Mouse (Mus musculus) neural tube, embryonic 12.5 days (tissue): ENCODE data around the gene Ifnz. TPM values are rescaled to one million over a fixed set of nuclear protein-coding genes. Genes with fewer than 3 reads are reported as not detected.
"Not testable (repeated sequence)": the region's sequence is repeated elsewhere in the genome, so short reads cannot be mapped to it uniquely, and the experiment has no call there.

Source experiments
- ATAC-seq: fragments of 200-750 bp; cut with Nextera tagmentation; 2 replicates; pipeline ENCODE4 v1.8.0; 2017; ENCODE audit warnings: low read depth, mild to moderate bottlenecking, moderate TSS enrichment, moderate library complexity; ENCODE audit not compliant: low FRiP score
- H3K27ac ChIP-seq: fragments of 300-500 bp; sonication (generic); 2 replicates; pipeline ENCODE4 v1.5.1; 2016
- H3K27me3 ChIP-seq: fragments of 300-500 bp; sonication (generic); replicated peaks from 2 replicates; pipeline ENCODE4 v1.6.1; 2016; ENCODE audit warnings: mild to moderate bottlenecking
- H3K36me3 ChIP-seq: fragments of 300-500 bp; sonication (generic); 2 replicates; pipeline ENCODE4 v1.6.1; 2016; ENCODE audit warnings: mild to moderate bottlenecking
- H3K4me1 ChIP-seq: fragments of 300-500 bp; sonication (generic); 2 replicates; pipeline ENCODE4 v1.6.1; 2016
- H3K4me2 ChIP-seq: fragments of 300-500 bp; sonication (generic); replicated peaks from 2 replicates; pipeline ENCODE4 v1.6.1; 2016; ENCODE audit warnings: mild to moderate bottlenecking
- H3K4me3 ChIP-seq: fragments of 300-500 bp; sonication (generic); 2 replicates; pipeline ENCODE4 v1.5.1; 2016
- H3K9ac ChIP-seq: fragments of 300-500 bp; sonication (generic); 2 replicates; pipeline ENCODE4 v1.6.1; 2016; ENCODE audit warnings: mild to moderate bottlenecking
- H3K9me3 ChIP-seq: fragments of 300-500 bp; sonication (generic); 2 replicates; pipeline ENCODE4 v1.6.1; 2016; ENCODE audit warnings: mild to moderate bottlenecking
- whole genome bisulfite sequencing: fragments of 180-500 bp; shearing (Covaris S2); methylation state at CpG from one replicate; pipeline ENCODE4 v1.1.7; 2016; 5-methylcytosine and 5-hydroxymethylcytosine counted together
- polyA plus RNA-seq: library from polyadenylated mRNA; unstranded; fragments of >200 nt; fragmentation: Nextera tagmentation; extraction: Ambion mirVana; gene quantifications from 2 replicates; pipeline ENCODE4 v1.2.1, GENCODE M21; 2016

Gene Ifnz
- polyA plus RNA-seq: not detected in 2 replicates

DNA sequence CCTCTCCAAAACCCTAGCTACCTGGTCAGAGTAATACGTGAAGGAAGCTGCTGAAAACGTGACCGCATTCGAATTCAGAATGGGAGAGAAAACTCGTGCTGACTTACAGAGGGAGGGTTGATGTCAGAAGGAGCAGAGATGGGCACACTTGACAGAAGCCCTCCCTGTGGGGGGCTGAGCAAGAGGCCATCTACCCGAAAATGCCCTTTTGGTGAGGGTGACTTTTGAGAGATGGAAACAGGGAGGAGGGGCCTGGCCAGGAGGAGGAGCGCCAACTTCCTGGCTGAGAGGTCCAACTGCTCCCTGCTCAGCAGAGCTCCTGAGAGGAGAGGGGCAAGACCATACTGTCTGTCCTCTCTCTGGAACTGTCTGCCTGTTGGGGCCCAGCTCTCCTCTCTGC is at the start of gene Ifnz:
Gene Ifnz, plus strand, starts transcription at position 301 of the 400 bp plus-strand sequence.
- not testable (repeated sequence) for H3K27ac ChIP-seq, H3K36me3 ChIP-seq, H3K9me3 ChIP-seq, H3K4me3 ChIP-seq, H3K27me3 ChIP-seq, ATAC-seq, H3K4me1 ChIP-seq, H3K9ac ChIP-seq
- peak within 1 kb of the TSS; percentile 44 for H3K4me2 ChIP-seq
- 20% methylated on average over 5 of the region's 7 CpGs for WGBS

- no peak overlapping the region for H3K4me2 ChIP-seq
- H3K4me1 ChIP-seq: no peaks in the 10 kb centered on the region
- no peak overlapping the region for H3K9ac ChIP-seq
- H3K36me3 ChIP-seq: no peaks in the 10 kb centered on the region
- ATAC-seq: 0 out of 2 replicates have a peak, but pooled peaks have one; percentile 41
- no peaks in the 10 kb centered on the region for H3K9me3 ChIP-seq
- WGBS: 6% methylated on average over 2 of the region's 2 CpGs
- H3K27ac ChIP-seq: no peak overlapping the region
- no peak overlapping the region for H3K4me3 ChIP-seq
- H3K27me3 ChIP-seq: no peaks in the 10 kb centered on the region
Measured at GRCm38 (mm10) chr4:88738480-88738879, 43.5 kb upstream of the Ifnz start.

DNA sequence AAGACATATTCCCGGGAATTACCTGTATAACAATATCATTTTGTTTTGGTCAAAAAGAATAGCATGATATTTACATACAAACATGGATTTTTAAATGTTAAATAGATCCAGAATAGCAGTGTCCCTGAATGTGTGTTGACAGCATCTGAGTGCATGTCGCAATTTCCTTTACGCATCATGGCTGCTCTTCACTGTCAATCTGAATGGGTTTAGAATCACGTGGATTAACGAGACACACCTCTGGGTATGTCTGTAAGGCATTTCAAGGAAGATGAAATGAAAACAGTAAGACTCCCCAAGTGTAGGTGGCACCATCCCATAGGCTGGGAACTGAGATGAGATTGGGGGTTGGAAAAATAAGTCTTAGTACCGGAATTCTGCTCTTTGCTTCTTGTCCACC is 42.9 kb upstream of the Ifnz start:
- H3K27ac ChIP-seq: no peak overlapping the region
- H3K4me3 ChIP-seq: no peak overlapping the region
- no peaks in the 10 kb centered on the region for H3K36me3 ChIP-seq
- H3K9ac ChIP-seq: no peak overlapping the region
- H3K4me1 ChIP-seq: no peaks in the 10 kb centered on the region
- no peaks in the 10 kb centered on the region for H3K27me3 ChIP-seq
- ATAC-seq: no peak
- H3K9me3 ChIP-seq: no peaks in the 10 kb centered on the region
- 94% methylated on average over 6 of the region's 6 CpGs for WGBS
- no peak overlapping the region for H3K4me2 ChIP-seq

DNA sequence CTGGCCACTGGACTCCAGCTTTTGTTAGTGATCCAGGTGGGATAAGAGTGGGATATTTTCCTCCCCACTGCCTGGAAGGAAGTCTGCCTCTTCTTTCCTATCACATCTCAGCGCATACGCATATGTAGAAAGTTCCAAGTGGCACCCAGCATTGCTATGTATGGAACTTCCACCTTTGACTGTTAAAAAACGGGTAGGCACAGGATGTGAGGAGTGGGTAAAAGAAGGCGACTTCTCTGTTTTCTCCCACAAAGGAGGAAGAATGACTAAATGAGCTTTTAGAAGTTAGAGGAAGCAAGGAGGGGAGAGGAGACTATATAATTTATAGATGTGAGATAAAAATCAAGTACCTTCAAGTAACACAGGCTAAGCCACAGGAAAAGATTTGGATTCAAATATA is 40.5 kb upstream of the Ifnz start:
- Histone ChIP-seq H3K9ac (no peak overlapping the region), H3K4me3 (no peak overlapping the region), H3K27ac (no peak overlapping the region), H3K9me3 (no peaks in the 10 kb centered on the region), H3K27me3 (no peaks in the 10 kb centered on the region), H3K4me1 (no peaks in the 10 kb centered on the region), H3K36me3 (no peaks in the 10 kb centered on the region), H3K4me2 (no peak overlapping the region)
- ATAC-seq: no peak
- 95% methylated on average over 4 of the region's 4 CpGs for WGBS

DNA sequence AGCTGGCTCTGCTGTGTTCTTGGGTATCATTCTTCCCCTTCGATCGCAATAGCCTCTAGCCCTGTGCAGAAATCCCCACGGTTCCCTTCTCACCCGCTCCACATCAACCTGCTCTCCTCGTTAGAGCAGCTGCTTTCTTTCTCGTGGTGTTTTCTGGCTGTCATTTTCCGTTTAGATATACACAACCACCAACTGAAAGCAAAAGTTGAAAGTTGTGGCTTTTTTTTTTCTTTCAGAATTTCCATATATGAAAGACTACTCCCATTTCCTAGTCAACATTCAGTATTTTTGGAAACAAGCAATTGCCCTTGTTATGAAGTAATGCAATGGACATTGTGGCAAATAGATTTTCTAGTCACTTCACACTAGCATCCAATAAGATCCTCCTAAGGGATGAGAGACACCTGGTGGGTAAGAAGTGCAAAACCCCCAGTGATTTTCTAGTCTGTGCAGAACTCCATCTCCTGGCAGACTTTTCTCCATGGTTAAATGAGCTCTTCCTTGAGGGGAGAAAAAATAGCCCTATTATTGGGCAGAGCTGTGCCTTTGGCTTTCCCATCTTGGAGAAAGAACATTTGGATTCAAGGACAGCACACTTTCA is 39.1 kb upstream of the Ifnz start:
- H3K4me2 ChIP-seq: no peak overlapping the region
- no peak overlapping the region for H3K9ac ChIP-seq
- no peak overlapping the region for H3K27ac ChIP-seq
- H3K36me3 ChIP-seq: no peaks in the 10 kb centered on the region
- no peaks in the 10 kb centered on the region for H3K9me3 ChIP-seq
- H3K4me3 ChIP-seq: no peak overlapping the region
- no peak for ATAC-seq
- 88% methylated on average over 7 of the region's 7 CpGs for WGBS
- no peaks in the 10 kb centered on the region for H3K4me1 ChIP-seq
- no peaks in the 10 kb centered on the region for H3K27me3 ChIP-seq

DNA sequence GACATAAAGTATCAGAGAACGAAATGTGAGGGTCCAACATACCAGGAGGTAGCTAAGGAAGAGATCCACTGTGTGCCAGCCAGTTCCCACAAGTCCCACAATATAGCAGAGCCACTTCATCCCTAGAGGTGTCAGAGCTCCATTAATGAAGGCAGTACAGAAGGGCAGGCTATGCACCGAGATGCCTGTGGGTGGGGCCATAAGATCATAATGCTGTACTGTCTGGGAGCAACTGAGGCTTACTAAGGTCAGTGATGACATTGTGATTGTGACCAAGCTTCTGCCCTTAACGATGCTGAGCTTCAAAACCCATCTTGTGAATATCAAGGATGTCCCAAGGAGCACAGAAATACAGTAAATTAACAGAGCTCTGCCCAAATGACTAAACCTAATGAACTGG is 37.7 kb upstream of the Ifnz start:
- H3K9me3 ChIP-seq: no peaks in the 10 kb centered on the region
- no peak overlapping the region for H3K4me2 ChIP-seq
- H3K36me3 ChIP-seq: no peaks in the 10 kb centered on the region
- H3K27ac ChIP-seq: no peak overlapping the region
- WGBS: 72% methylated on average over 3 of the region's 3 CpGs
- H3K9ac ChIP-seq: no peak overlapping the region
- H3K4me3 ChIP-seq: no peak overlapping the region
- no peaks in the 10 kb centered on the region for H3K4me1 ChIP-seq
- H3K27me3 ChIP-seq: no peaks in the 10 kb centered on the region
- ATAC-seq: no peak

- Histone ChIP-seq H3K9ac (no peak overlapping the region), H3K9me3 (no peaks in the 10 kb centered on the region), H3K27ac (no peak overlapping the region), H3K27me3 (no peaks in the 10 kb centered on the region), H3K4me1 (no peaks in the 10 kb centered on the region), H3K36me3 (no peaks in the 10 kb centered on the region), H3K4me3 (no peak overlapping the region), H3K4me2 (no peak overlapping the region)
- no peak for ATAC-seq
- WGBS: 65% methylated on average over 6 of the region's 6 CpGs
Measured at GRCm38 (mm10) chr4:88749926-88750325, 32.0 kb upstream of the Ifnz start.

GRCm38 (mm10) chr4:88754818-88755340 is 27.1 kb upstream of the Ifnz start, which contains the start of gene Gm13271:
Gm13271 (plus strand) TSS chr4:88754868.
- H3K27ac ChIP-seq, ATAC-seq, H3K36me3 ChIP-seq, H3K9ac ChIP-seq, H3K4me1 ChIP-seq, H3K9me3 ChIP-seq, H3K4me2 ChIP-seq, H3K27me3 ChIP-seq, H3K4me3 ChIP-seq: not testable (repeated sequence)
- WGBS: 84% methylated on average over 15 of the region's 15 CpGs

DNA sequence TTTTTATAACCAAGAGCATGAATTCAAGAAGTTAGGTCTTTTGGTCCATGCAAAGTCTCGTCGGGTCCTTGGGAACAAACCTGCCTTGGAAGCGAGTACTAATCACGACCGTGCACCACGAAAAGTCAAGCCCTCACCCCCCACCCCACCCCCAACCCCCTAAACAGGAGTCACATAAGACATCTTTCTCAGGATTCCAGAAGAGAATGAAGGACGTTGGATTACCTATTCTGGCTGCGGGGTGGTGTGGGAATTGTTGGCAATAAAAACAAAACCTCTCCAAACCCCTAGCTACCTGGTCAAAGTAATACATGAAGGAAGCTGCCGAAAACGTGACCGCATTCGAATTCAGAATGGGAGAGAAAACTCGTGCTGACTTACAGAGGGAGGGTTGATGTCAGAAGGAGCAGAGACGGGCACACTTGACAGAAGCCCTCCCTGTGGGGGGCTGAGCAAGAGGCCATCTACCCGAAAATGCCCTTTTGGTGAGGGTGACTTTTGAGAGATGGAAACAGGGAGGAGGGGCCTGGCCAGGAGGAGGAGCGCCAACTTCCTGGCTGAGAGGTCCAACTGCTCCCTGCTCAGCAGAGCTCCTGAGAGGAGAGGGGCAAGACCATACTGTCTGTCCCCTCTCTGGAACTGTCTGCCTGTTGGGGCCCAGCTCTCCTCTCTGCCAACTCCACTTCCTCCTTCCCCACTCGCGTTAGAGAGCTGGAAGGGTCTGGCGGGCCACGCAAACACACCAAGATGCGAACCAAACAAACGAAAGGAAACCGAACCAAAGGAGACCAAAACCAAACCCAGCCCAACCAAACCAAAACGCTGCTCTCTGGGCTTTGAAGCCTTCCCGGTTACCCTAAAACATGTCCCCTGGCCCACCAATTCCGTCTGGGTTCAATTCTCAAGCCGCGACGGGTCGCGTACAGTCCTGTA is 25.1 kb upstream of the Ifnz start:
- H3K27ac ChIP-seq, H3K9me3 ChIP-seq, H3K4me1 ChIP-seq, H3K36me3 ChIP-seq, H3K27me3 ChIP-seq: not testable (repeated sequence)
- H3K4me2 ChIP-seq: peak overlapping the region; percentile 62
- WGBS: 12% methylated on average over 29 of the region's 31 CpGs
- H3K9ac ChIP-seq: peak overlapping the region; percentile 10; the same call in 1 of the 2 replicates
- ATAC-seq: peak; percentile 41; the same call in 1 of the 2 replicates
- H3K4me3 ChIP-seq: peak overlapping the region; percentile 33

DNA sequence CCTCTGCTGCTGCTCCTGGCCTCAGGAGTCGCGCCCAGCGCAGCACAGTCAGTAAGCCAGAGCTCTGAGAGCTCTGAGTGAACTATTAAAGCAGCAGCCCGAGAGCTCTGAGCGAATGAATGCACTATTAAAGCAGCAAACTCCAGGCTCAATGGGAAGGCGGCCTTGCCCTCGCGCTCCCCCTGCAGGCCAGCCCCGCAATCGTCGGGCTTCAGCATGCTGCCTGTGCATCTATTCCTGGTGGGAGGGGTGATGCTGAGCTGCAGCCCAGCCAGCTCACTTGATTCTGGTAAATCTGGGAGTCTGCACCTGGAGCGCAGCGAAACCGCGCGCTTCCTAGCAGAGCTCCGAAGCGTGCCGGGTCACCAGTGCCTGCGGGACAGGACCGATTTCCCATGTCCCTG is 24.3 kb upstream of the Ifnz start:
- WGBS: under 1% methylated on average over 21 of the region's 21 CpGs
- not testable (repeated sequence) for H3K9me3 ChIP-seq, H3K27ac ChIP-seq, H3K36me3 ChIP-seq, H3K27me3 ChIP-seq, H3K4me1 ChIP-seq, H3K9ac ChIP-seq
- peak; percentile 100 for ATAC-seq
- Histone ChIP-seq H3K4me2 (peak overlapping the region; percentile 62), H3K4me3 (peak overlapping the region; percentile 33)

GRCm38 (mm10) chr4:88758751-88759150 is 23.2 kb upstream of the Ifnz start:
- not testable (repeated sequence) for H3K9ac ChIP-seq, H3K4me3 ChIP-seq, H3K4me1 ChIP-seq, H3K27ac ChIP-seq, ATAC-seq, H3K4me2 ChIP-seq, H3K27me3 ChIP-seq, H3K36me3 ChIP-seq, H3K9me3 ChIP-seq
- WGBS: 92% methylated on average over 9 of the region's 9 CpGs

- not testable (repeated sequence) for H3K9me3 ChIP-seq, H3K27me3 ChIP-seq, H3K4me1 ChIP-seq, H3K36me3 ChIP-seq, H3K9ac ChIP-seq, ATAC-seq, H3K27ac ChIP-seq
- Histone ChIP-seq H3K4me2 (peak within 1 kb of the TSS; percentile 59), H3K4me3 (peak within 1 kb of the TSS; percentile 27)
- 24% methylated on average over 11 of the region's 14 CpGs for WGBS
Measured at GRCm38 (mm10) chr4:88759610-88760268, 22.2 kb upstream of the Ifnz start, which contains the start of gene Gm13283. Gm13283 (plus strand) TSS chr4:88760119.
